Mouse (Mus musculus) embryo, embryonic 11 days (tissue): ENCODE data around the gene Olfr978.
"Not testable (repeated sequence)": the region's sequence is repeated elsewhere in the genome, so short reads cannot be mapped to it uniquely, and the experiment has no call there.

Experiments used
- DNase-seq: peaks from one replicate; pipeline ENCODE4 v3.0.0-alpha.2; 2015

Gene Olfr978

DNA sequence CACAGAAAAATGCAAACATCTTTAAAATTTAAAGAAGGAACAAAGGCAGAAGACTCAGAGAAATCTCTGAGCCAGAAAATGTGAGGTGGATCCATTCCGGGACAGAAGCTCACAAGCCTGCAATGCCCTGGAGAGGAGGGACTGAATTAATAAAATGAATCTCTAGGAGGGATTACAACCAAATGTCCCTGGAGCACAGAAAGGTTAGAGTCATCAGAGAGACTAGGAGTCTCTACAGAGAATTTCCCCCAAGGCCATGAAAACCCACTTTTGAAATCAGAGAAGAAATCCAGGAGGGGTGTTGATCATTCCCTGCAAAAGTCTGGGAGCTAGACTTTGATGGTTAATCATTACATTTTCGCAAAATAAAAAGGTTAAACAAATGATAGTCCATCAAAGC, at the start of gene Olfr978:
TSS of gene Olfr978 (plus strand) at position 301 of the 400 bp plus-strand sequence.
- DNase-seq = no peak

DNA sequence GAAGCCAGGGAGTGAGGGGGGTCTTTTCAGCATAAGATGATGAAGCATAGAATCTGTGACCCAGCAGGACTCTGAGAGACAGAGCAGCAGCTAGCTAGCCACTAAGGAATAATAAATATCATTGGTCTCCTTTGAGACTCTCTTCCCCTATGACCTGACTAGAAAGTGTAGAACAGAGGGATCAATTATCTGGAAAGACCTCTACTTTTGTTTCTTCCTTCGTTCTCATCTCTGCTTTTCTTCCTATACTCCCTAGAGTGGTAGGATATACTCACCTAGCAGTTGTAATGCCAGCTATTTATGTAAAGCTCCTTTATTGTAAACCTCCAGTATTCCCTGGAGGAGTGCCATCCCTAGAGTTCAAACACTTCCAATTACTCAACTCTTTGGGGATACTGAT, 40.0 kb upstream of the Olfr978 start, which contains the start of gene Olfr975:
TSS of gene Olfr975 (minus strand) at position 101 of the 400 bp plus-strand sequence.
- no peak for DNase-seq

DNA sequence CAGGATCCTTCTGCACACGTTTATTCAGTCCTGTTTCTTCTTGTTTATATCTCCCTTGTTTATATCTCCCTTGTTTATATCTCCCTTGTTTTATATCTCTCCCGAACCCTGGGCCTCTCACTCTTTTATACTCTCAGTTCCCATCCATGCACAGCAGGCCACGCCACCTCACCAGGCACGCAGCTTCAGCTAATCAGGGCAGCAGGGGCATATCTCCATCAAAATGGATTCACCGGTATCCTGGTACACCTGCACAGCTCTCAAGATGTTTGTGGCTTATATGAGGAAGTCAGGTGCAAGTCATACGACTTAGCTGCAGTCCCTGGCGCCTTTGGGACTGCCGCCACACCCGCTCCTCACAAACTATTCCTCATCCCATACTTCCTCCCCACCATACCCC, 30.9 kb upstream of the Olfr978 start, which contains the start of gene Olfr976:
TSS of gene Olfr976 (minus strand) at position 101 of the 400 bp plus-strand sequence.
- DNase-seq = not testable (repeated sequence)

DNA sequence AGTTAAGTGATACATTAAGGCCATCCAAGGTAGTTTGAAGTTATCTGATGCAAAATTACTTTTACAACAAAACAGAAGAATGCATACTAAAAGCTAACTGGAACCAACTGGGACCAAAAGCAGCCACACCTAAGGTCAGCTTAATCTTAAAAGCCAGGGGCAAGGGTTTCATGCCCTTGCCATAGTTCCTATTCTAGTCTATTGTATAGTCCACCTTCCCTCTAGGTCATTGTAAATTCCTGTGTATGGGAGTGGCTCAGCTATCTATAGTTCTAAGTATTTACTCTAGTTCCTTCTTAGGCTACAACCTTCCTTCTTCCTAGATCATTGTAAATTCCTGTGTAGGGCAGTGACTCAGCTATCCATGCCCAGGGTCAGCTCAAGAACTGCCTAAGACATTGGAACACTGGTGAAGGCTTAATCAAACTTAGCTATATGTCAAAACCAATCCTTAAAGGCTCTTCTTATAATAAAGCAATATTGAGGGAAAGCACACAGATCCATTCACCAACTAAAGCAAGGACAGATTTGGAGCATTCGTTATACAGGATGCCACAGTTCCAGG, 15.2 kb upstream of the Olfr978 start:
- DNase-seq = not testable (repeated sequence)

DNA sequence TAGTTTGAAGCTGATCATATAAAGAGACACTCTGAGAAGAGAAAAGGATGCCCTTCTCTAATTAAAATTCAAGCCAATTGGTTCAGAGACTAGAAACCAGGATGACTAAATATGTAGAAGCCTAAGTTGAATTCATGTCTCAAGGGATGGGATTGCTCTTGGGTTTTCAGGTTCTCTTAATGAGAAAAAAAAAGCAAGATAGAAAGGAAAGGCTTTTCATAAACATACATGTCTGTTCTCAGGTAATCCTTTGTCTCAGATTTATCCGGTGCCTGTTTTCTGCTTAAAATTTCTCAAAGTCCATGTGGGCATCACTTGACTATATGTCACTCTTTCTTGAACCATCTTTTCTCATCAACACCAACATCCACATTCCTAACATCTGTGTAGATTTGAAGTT, 11.5 kb downstream of the Olfr978 start, which contains the start of gene Olfr979:
TSS of gene Olfr979 (minus strand) at position 101 of the 400 bp plus-strand sequence.
- no peak for DNase-seq

DNA sequence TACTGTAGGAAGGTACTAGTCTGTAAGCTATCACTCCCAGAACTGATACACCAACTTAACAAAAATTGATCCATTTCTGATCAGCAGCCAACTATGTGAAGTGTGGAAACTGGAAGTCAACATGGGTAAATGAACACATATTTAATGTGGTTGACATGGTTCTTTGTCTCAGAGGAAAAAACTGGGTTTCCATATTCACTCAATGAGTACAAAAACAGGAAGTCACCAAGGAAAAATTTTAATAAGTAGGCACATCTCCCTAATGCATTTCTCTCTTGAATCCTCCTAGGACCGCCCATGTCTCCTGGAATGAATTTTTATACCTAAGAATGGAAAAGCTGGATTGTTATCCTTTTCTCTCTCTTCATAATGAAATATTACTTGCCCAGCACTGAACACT, 17.6 kb downstream of the Olfr978 start, which contains the start of gene Olfr980:
TSS of gene Olfr980 (minus strand) at position 101 of the 400 bp plus-strand sequence.
- no peak for DNase-seq

DNA sequence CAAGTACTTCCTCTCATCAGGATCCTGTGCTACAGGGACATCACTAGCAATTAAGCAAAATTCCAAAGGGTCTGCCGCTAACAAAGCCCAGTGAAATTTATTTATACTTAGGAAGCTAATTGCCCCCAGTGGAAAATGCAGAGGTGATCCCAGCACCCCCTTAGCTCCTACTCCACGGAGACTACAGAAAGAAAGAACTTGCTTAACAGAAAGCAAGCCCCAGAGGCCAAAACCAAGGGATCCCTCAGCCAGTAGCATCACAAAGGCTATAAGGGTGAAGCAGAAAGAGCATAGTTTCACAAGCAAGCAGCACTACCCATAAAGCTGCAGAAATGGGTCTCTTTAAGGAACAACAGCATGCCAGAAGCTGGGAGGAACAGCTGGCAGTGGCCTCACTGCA, 29.3 kb downstream of the Olfr978 start, which contains the start of gene Olfr981:
TSS of gene Olfr981 (plus strand) at position 301 of the 400 bp plus-strand sequence.
- no peak for DNase-seq
